Mouse (Mus musculus) granulocyte monocyte progenitor cell, adult 5-6 weeks (primary cell): Measurements from ENCODE around the gene Mycl. TPM values are rescaled to one million over a fixed set of nuclear protein-coding genes. Genes with fewer than 3 reads are reported as not detected.
A peak's percentile ranks its signal among the peaks of the same experiment; 100 is the strongest.

Experiments
- ATAC-seq: replicated peaks from 2 replicates; pipeline ENCODE4 v1.8.0; 2016; ENCODE audit warnings: mild to moderate bottlenecking, moderate TSS enrichment, inconsistent platforms; ENCODE audit not compliant: poor library complexity, severe bottlenecking
- total RNA-seq, 2 experiments: library from RNA; stranded (forward) in 1 of 2; stranded (reverse) in 1 of 2; fragments of 200-712, 200-1000 nt in 1 of 2; fragments of >200 nt in 1 of 2; fragmentation: Nextera tagmentation in 1 of 2; gene quantifications; 2 replicates each; pipeline ENCODE4 v1.2.3; 2014 to 2017

Mycl gene
- total RNA-seq, 2 experiments from 2014 or later, result 0.21 to 4.4 TPM

- no peak for ATAC-seq
These were observed 18.0 kb downstream of the Mycl start for GRCm38 (mm10) chr4:123013346-123013945.

- peak; percentile 72 for ATAC-seq
These were observed 18.5 kb downstream of the Mycl start for GRCm38 (mm10) chr4:123013949-123014406.

- ATAC-seq, result no peak
These were observed 19.2 kb downstream of the Mycl start for GRCm38 (mm10) chr4:123014501-123015282.

DNA sequence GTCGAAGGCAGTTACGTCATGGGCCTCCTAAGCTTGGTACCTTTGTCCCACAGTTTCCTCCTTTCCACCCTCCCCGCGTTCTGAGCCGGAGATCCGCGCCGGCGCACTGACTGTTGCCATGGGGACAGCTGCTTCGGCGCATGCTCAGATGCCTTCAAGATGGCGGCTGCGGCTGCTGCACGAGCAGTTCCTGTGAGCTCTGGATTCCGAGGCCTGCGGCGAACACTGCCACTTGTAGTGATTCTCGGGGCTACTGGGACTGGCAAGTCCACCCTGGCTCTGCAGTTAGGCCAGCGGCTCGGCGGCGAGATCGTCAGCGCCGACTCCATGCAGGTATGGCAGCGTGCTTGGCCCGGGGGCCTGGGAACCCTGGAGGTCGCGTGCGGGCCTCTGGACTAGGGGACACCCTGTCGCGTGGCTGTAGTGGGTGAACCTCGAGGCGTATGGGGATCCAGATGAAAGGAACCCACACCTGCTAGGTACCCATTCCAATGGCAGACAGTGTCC lies 21.1 kb downstream of the Mycl start, which contains the start of gene Trit1:
TSS of gene Trit1 (plus strand) at position 147 of the 507 bp plus-strand sequence.
- ATAC-seq, result peak; percentile 90

- no peak for ATAC-seq
These were observed 26.1 kb downstream of the Mycl start for GRCm38 (mm10) chr4:123021591-123021990.

DNA sequence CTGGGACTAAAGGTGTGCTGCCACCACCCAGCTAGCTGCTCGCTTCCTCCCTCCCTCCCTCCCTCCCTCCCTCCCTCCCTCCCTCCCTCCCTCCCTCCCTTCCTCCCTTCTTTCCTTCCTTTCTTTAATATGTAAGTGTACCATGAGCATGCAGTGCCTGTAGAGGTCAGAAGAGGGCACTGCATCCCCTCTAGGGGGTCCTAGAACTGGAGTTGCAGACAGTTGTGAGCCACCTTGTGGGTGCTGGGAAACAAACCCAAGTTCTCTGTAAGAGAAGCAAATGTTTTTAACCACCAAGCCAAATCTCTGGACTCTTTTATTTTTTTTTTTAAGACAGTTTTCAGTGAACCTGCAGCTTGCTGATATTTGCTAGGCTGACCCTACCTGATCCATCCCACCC lies 27.4 kb downstream of the Mycl start:
- no peak for ATAC-seq

- no peak for ATAC-seq
These were observed 30.0 kb downstream of the Mycl start for GRCm38 (mm10) chr4:123025418-123025817.

DNA sequence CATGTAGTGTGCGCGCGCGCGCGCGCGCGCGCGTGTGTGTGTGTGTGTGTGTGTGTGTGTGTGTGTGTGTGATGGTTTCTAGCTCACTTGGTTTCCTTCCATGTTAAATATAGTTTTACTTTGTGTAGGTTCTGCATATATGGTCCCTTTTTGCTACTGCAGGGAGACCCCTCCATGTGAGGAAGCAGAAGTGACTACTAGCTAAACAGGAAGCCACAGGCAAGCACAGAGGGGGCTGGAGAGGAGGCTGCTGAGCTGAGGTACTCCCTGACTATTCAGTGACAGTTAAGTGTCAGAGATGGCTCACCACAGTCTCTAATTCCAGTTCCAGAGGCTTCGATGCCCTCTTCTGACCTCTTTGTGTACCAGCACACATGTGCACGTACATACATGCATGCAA lies 30.7 kb downstream of the Mycl start:
- peak; percentile 99 for ATAC-seq

GRCm38 (mm10) chr4:123026597-123026996 lies 31.1 kb downstream of the Mycl start:
- peak; percentile 83 for ATAC-seq

DNA sequence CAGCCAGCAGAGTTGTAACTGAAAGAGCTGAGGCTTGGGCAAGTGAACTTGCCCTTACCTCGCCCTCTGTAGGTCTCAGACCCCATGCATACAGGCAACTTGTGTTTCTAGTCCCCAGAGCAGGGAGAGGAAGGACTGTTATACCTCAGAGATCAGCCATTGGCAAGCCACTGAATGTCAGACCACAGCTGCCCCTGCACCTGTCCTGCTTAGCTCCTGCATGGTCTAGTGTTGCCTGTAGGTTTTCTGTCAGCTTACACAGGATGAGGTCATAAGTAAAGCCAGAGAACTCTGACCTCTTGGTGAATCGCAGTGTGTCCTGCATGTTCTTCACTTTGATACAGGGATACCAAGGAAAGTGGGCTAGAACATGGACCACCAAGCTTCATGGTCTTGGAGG lies 39.4 kb downstream of the Mycl start:
- ATAC-seq, result no peak

DNA sequence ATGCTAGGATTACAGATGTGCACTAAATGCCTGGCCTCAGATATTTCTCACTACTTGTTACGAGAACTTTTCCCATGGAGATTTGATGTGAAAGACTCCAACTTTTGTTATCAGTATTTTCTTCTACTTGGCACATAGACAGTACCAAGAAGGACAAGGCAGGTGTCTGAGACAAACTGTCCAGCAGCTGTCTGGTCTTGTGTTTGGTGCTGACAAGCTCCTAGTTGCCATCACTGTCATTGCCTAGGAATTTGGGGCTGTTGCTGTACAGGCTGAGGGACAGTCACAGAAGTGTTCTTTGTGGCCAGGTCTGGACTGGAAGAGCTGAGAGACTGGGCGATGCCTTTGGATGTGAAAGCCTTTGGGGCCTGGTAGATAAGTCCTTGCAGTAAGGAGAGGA lies 40.2 kb downstream of the Mycl start:
- no peak for ATAC-seq

GRCm38 (mm10) chr4:123036710-123037109 lies 41.3 kb downstream of the Mycl start:
- ATAC-seq, result no peak

DNA sequence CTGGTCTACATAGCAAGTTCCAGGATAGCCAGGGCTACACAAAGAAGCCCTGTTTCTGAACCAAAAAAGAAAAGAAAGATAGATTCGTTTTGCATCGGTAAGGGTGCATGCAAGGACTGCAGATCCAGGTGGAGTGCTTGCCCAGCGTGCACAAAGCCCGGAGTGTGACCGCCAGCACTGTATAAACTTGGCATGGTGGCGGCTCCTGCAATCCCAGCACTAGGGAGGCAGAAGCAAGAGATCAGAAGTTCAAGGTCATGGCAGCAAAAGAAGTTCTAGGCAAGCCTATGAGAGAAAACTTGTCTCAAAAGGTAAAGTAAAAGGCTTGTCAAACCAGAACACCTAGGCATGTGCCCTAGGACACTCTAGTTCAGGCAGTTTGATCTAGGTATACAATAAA lies 45.7 kb downstream of the Mycl start:
- ATAC-seq, result no peak

DNA sequence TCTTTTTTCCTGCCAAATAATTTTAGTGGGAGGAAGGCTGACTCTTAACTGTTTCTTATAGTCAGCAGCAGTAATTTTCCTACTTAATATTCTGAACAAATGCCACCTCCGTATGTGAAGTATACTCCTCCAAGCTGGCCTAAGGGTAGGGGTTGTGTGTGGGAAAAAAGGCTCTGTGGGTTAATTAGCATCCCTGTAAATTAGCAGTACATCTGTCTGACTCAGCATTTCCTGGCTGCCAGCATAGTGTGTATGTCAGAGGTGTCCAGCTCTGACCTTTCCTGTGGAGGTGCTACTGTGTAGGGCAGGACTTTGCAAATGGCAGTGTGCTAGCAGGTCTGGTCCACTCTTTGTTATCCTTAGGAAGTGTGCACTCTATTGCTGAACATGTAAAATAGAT lies 48.4 kb downstream of the Mycl start:
- no peak for ATAC-seq

- peak; percentile 55 for ATAC-seq
These were observed 49.4 kb downstream of the Mycl start for GRCm38 (mm10) chr4:123044842-123045241.

- ATAC-seq, result no peak
These were observed 50.8 kb downstream of the Mycl start for GRCm38 (mm10) chr4:123046300-123046699.

DNA sequence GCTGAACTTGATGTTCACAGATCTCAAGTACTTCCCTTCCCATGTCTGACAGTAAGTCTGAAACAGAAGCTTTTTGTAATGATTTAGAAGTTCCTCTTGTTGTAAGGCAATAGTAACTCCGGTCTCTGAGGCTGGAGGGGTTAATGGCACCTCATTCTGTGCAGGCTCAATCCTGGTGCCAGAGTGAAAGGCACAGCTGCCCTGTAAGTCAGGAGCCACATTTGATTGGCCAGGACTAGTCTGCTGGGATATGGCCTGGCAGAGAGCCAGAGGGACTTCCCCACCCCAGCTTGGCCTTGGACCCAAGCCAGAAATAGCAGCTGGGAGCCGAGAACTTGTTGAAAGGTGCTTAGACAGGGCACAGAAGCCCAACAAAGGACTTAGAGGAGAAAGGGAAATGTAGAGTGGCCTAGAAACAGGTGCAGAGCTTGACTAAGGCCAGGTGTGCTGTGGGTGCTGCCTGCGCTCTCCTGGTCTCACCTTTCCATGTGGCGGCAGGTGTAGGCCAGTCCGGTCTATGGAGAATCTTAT lies 55.3 kb downstream of the Mycl start:
- ATAC-seq, result peak; percentile 84
